Mouse (Mus musculus) spleen, adult 2 months (tissue): ENCODE results near the gene Fxyd3.

Source experiments
- CTCF ChIP-seq: fragments of 200-500 bp; IDR thresholded peaks from 2 replicates; pipeline ENCODE4 v1.5.1; 2011; ENCODE audit warnings: mild to moderate bottlenecking, inconsistent platforms; ENCODE audit not compliant: insufficient read depth, insufficient read length, insufficient replicate concordance; ENCODE audit errors: extremely low read depth
- POLR2A ChIP-seq: fragments of 200-500 bp; IDR thresholded peaks from 2 replicates; pipeline ENCODE4 v1.6.1; 2011; ENCODE audit warnings: low read depth, low read length, inconsistent platforms

- TF ChIP-seq CTCF (no peak), POLR2A (no peak)
These were observed 47.9 kb upstream of the Fxyd3 start for GRCm38 (mm10) chr7:31124381-31124780.
